Mouse (Mus musculus) lung, adult 18-20 months (tissue): ENCODE measurements around the gene Abhd17b.
A peak's percentile ranks its signal among the peaks of the same experiment; 100 is the strongest.

Experiments
- DNase-seq, 2 experiments: peaks; one replicate each; pipeline ENCODE4 v3.0.0; 2022; ENCODE audit warnings: mixed read lengths in 2 of 2

The Abhd17b gene

GRCm38 (mm10) chr19:21733176-21733575, 80.2 kb downstream of the Abhd17b start:
- no peak for DNase-seq

- peak in 1 of 2 experiments; percentile 37 for DNase-seq
Measured at GRCm38 (mm10) chr19:21734112-21734511, 81.1 kb downstream of the Abhd17b start.
